Mouse (Mus musculus) G1E (cell line): Measurements from ENCODE around the gene Rpgr.

Experiments
- CTCF ChIP-seq: IDR thresholded peaks from 2 replicates; pipeline ENCODE4 v1.5.1; 2012; ENCODE audit warnings: low read depth, low read length, inconsistent platforms, mixed read lengths
- GATA1 ChIP-seq: IDR thresholded peaks from 2 replicates; pipeline ENCODE4 v1.6.1; 2012; ENCODE audit warnings: borderline replicate concordance, low read length, inconsistent platforms, mixed read lengths
- GATA2 ChIP-seq: IDR thresholded peaks from 2 replicates; pipeline ENCODE4 v1.6.1; 2012; ENCODE audit warnings: low read depth, low read length, inconsistent platforms, borderline replicate concordance
- POLR2AphosphoS5 ChIP-seq: IDR thresholded peaks from 2 replicates; pipeline ENCODE4 v1.6.1; 2012; ENCODE audit warnings: low read depth, low read length, inconsistent platforms; ENCODE audit not compliant: insufficient replicate concordance
- TAL1 ChIP-seq: conservative IDR thresholded peaks from 2 replicates; pipeline ENCODE4 v1.6.1; 2012; ENCODE audit warnings: low read depth, low read length, inconsistent platforms, mixed read lengths

- TF ChIP-seq POLR2AphosphoS5 (no peak), TAL1 (no peak), CTCF (no peak), GATA1 (no peak), GATA2 (no peak)
These were observed 748 bp downstream of the Rpgr start for GRCm38 (mm10) chrX:10215972-10216371.
